Mouse (Mus musculus): Measurements from ENCODE around the gene Pcgf2. TPM values are rescaled to one million over a fixed set of nuclear protein-coding genes. Genes with fewer than 3 reads are reported as not detected.

Gene Pcgf2
- total and polyA plus RNA-seq, 2 experiments = 0.37 to 12.0 TPM

DNA sequence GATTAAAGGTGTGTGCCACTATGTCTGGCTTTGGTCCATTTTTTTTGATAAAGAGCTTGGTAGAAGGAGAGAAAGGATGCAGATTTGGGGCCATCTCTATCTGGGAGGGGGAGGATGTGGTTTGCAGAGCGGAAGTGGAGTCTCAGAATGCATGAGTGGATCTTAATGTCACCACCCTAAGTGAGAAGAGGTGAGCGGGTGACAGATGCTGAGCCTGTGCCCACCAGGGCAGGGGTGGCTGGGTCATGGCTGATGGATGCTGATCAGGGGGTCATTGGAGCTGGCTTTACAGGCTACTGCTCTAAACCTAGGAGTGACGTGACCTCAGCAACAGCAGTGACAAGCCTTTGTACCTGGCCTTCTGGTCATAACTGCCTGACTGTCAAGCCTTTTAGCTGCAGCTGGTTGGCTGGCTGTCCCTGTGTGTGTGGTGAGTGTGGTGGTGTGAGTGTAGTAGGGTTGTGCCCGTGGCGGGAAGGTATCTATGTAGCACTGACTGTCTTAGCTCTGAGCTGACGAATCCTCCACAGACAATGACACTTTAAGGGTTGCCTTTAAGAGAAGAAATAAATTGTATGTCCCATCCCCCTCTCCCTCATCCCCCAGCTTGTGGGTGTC lies 16.1 kb downstream of the Pcgf2 start:
- peaks cover 9% of the 10 kb centered on the region for H3K4me1 ChIP-seq (ENCODE audit: control insufficient read depth, insufficient read depth, low read length)
- TF ChIP-seq POLR2A (IDR thresholded peaks at IDR 0.05; ENCODE audit: extremely low read depth, insufficient read depth, low read length) (no peak), CTCF (IDR thresholded peaks at IDR 0.05; ENCODE audit: low read depth, low read length) (no peak)
- H3K27ac ChIP-seq (replicated peaks; ENCODE audit: insufficient read depth, low read depth, low read length) = no peak overlapping the region
- H3K36me3 ChIP-seq (ENCODE audit: control insufficient read depth, insufficient read depth, low read length) = 0 out of 2 replicates have a peak, but pooled peaks cover 2% of the 10 kb centered on the region
- no peaks in the 10 kb centered on the region; the same call in 1 of the 2 replicates for H3K79me2 ChIP-seq (ENCODE audit: control insufficient read depth, insufficient read depth, low read length)
- 85% methylated on average over 6 of the region's 6 CpGs for WGBS
- DNase-seq (ENCODE audit: extremely low read depth, low read depth, low spot score) = no peak
- no peak overlapping the region for H3K4me3 ChIP-seq (ENCODE audit: insufficient read depth, low read depth, low read length)
- H3K9ac ChIP-seq (ENCODE audit: low read depth, low read length) = no peak overlapping the region
- H3K27me3 ChIP-seq (ENCODE audit: control insufficient read depth, insufficient read depth, low read length) = no peaks in the 10 kb centered on the region

DNA sequence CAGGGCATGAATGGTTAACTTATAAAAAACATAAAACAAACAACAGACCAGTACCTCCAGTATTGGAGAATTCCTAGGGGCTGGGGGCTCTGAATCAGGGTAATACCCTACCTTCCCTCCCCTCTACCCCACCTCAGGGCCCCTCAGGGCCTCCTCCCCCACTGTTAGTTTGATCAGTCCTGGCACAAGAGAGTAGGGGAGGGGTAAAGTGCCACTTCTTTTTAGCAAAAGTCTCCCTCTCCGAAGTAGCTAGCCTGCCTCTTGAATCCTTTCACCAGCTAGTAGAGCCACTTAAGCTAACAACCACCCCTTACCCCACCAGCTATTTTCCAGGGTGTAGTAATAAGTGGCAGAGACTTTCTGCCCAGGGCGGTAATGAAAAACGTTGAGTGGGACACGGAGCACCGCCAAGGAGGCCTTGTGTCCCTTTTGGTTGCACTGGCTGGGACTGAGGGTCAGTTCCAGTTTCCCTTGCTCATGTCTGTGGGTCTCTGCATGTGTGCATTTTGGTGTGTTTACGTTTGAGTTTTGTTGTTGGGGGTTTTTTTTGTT lies 17.7 kb downstream of the Pcgf2 start:
- Histone ChIP-seq H3K27ac (replicated peaks; ENCODE audit: insufficient read depth, low read depth, low read length) (no peak overlapping the region), H3K27me3 (ENCODE audit: control insufficient read depth, insufficient read depth, low read length) (no peaks in the 10 kb centered on the region), H3K79me2 (ENCODE audit: control insufficient read depth, insufficient read depth, low read length) (no peaks in the 10 kb centered on the region; the same call in 1 of the 2 replicates), H3K9ac (ENCODE audit: low read depth, low read length) (no peak overlapping the region), H3K4me1 (ENCODE audit: control insufficient read depth, insufficient read depth, low read length) (peaks cover 9% of the 10 kb centered on the region), H3K36me3 (ENCODE audit: control insufficient read depth, insufficient read depth, low read length) (0 out of 2 replicates have a peak, but pooled peaks cover 2% of the 10 kb centered on the region), H3K4me3 (ENCODE audit: insufficient read depth, low read depth, low read length) (no peak overlapping the region)
- DNase-seq (ENCODE audit: extremely low read depth, low read depth, low spot score) = no peak
- no peak for TF ChIP-seq POLR2A (IDR thresholded peaks at IDR 0.05; ENCODE audit: extremely low read depth, insufficient read depth, low read length)
- 80% methylated on average over 6 of the region's 6 CpGs for WGBS

DNA sequence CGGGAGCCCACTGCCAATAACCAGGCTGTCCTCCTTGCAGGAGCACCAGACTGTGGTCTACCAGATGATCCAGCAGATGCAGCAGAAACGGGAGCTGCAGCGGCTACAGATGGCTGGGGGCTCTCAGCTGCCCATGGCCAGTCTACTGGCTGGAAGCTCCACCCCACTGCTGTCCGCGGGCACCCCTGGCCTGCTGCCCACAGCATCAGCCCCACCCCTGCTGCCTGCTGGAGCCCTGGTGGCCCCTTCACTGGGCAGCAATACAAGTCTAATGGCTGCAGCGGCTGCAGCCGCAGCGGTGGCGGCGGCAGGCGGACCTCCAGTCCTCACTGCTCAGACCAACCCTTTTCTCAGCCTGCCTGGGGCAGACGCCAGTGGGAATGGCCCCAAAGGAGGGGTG lies 19.9 kb downstream of the Pcgf2 start:
- Histone ChIP-seq H3K27ac (replicated peaks; ENCODE audit: insufficient read depth, low read depth, low read length) (no peak overlapping the region), H3K79me2 (ENCODE audit: control insufficient read depth, insufficient read depth, low read length) (no peaks in the 10 kb centered on the region), H3K4me1 (ENCODE audit: control insufficient read depth, insufficient read depth, low read length) (no peaks in the 10 kb centered on the region), H3K9ac (ENCODE audit: low read depth, low read length) (no peak overlapping the region), H3K27me3 (ENCODE audit: control insufficient read depth, insufficient read depth, low read length) (no peaks in the 10 kb centered on the region), H3K4me3 (ENCODE audit: insufficient read depth, low read depth, low read length) (no peak overlapping the region), H3K36me3 (ENCODE audit: control insufficient read depth, insufficient read depth, low read length) (0 out of 2 replicates have a peak, but pooled peaks cover 2% of the 10 kb centered on the region)
- 91% methylated on average over 12 of the region's 12 CpGs for WGBS
- DNase-seq (ENCODE audit: extremely low read depth, low read depth, low spot score) = no peak
- TF ChIP-seq POLR2A (IDR thresholded peaks at IDR 0.05; ENCODE audit: extremely low read depth, insufficient read depth, low read length) (no peak), CTCF (IDR thresholded peaks at IDR 0.05; ENCODE audit: low read depth, low read length) (no peak)

DNA sequence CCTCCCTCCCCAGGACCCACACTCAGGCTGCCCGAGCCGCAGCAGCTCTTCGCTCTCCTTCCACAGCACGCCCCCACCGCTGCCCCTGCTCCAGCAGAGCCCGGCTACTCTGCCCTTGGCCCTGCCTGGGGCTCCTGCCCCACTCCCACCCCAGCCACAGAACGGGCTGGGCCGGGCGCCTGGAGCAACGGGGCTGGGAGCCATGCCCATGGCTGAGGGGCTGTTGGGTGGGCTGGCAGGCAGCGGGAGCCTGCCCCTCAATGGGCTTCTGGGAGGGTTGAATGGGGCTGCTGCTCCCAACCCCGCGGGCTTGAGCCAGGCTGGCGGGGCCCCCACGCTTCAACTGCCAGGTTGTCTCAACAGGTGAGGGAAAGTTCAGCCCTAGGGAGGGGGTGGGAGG lies 22.0 kb downstream of the Pcgf2 start:
- Histone ChIP-seq H3K9ac (ENCODE audit: low read depth, low read length) (no peak overlapping the region), H3K36me3 (ENCODE audit: control insufficient read depth, insufficient read depth, low read length) (peaks cover 2% of the 10 kb centered on the region; the same call in 1 of the 2 replicates), H3K27me3 (ENCODE audit: control insufficient read depth, insufficient read depth, low read length) (no peaks in the 10 kb centered on the region), H3K4me3 (ENCODE audit: insufficient read depth, low read depth, low read length) (no peak overlapping the region), H3K4me1 (ENCODE audit: control insufficient read depth, insufficient read depth, low read length) (no peaks in the 10 kb centered on the region), H3K79me2 (ENCODE audit: control insufficient read depth, insufficient read depth, low read length) (no peaks in the 10 kb centered on the region), H3K27ac (replicated peaks; ENCODE audit: insufficient read depth, low read depth, low read length) (no peak overlapping the region)
- TF ChIP-seq POLR2A (IDR thresholded peaks at IDR 0.05; ENCODE audit: extremely low read depth, insufficient read depth, low read length) (no peak), CTCF (IDR thresholded peaks at IDR 0.05; ENCODE audit: low read depth, low read length) (no peak)
- DNase-seq (ENCODE audit: extremely low read depth, low read depth, low spot score) = no peak
- 95% methylated on average over 14 of the region's 15 CpGs for WGBS

DNA sequence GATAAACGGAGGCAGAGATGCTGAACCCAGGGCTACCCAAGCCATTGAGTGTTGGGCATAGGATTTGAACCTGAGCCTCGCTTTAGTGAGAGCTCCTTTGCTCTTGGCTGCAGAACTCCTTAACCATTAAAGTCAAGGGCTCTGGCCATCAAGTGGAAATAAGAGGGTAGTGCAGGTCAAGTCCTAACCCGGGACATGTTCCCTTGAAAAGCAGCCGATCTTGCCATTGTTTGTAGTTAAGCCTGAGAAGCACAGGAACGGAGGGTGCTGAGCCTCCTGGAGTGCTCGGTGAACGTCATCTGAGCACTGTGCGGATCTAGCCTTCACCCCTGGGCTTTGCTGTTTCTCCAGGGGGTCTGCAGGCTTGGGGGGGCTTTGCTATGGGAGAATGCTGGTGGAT lies 22.5 kb downstream of the Pcgf2 start:
- TF ChIP-seq POLR2A (IDR thresholded peaks at IDR 0.05; ENCODE audit: extremely low read depth, insufficient read depth, low read length) (no peak), CTCF (IDR thresholded peaks at IDR 0.05; ENCODE audit: low read depth, low read length) (no peak)
- H3K36me3 ChIP-seq (ENCODE audit: control insufficient read depth, insufficient read depth, low read length) = peaks cover 2% of the 10 kb centered on the region; the same call in 1 of the 2 replicates
- 92% methylated on average over 8 of the region's 8 CpGs for WGBS

DNA sequence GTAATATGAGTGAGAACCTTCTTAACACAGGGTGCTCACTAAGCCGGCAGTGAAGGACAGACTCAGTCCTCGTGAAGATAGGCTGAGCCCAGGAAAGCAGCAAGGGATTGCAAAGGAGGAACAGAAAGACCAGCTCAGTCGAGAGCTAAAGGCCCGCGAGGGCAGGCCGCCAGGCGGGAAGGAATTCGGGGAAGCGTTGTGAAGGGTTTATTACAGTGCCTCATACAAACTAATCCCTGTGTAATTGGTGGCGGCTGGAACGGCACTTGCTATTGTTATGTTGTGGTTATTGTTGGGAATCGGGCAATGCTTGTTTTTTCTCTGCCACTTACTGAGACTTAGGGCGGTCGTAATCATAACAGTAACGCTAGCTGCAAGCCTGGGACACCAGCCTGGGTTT lies 22.9 kb downstream of the Pcgf2 start:
- no peaks in the 10 kb centered on the region for H3K27me3 ChIP-seq (ENCODE audit: control insufficient read depth, insufficient read depth, low read length)
- no peak overlapping the region for H3K9ac ChIP-seq (ENCODE audit: low read depth, low read length)
- H3K36me3 ChIP-seq (ENCODE audit: control insufficient read depth, insufficient read depth, low read length) = peaks cover 2% of the 10 kb centered on the region; the same call in 1 of the 2 replicates
- H3K4me3 ChIP-seq (ENCODE audit: insufficient read depth, low read depth, low read length) = no peak overlapping the region
- 91% methylated on average over 15 of the region's 15 CpGs for WGBS
- H3K27ac ChIP-seq (replicated peaks; ENCODE audit: insufficient read depth, low read depth, low read length) = no peak overlapping the region
- no peak for DNase-seq (ENCODE audit: extremely low read depth, low read depth, low spot score)
- TF ChIP-seq CTCF (IDR thresholded peaks at IDR 0.05; ENCODE audit: low read depth, low read length) (no peak), POLR2A (IDR thresholded peaks at IDR 0.05; ENCODE audit: extremely low read depth, insufficient read depth, low read length) (no peak)
- no peaks in the 10 kb centered on the region for H3K79me2 ChIP-seq (ENCODE audit: control insufficient read depth, insufficient read depth, low read length)
- H3K4me1 ChIP-seq (ENCODE audit: control insufficient read depth, insufficient read depth, low read length) = no peaks in the 10 kb centered on the region

More for the DNA sequence above, 22.5 kb downstream of the Pcgf2 start:
- H3K27me3 ChIP-seq (ENCODE audit: control insufficient read depth, insufficient read depth, low read length) = no peaks in the 10 kb centered on the region
- H3K9ac ChIP-seq (ENCODE audit: low read depth, low read length) = no peak overlapping the region
- H3K27ac ChIP-seq (replicated peaks; ENCODE audit: insufficient read depth, low read depth, low read length) = no peak overlapping the region
- H3K4me1 ChIP-seq (ENCODE audit: control insufficient read depth, insufficient read depth, low read length) = no peaks in the 10 kb centered on the region
- no peak overlapping the region for H3K4me3 ChIP-seq (ENCODE audit: insufficient read depth, low read depth, low read length)
- no peaks in the 10 kb centered on the region for H3K79me2 ChIP-seq (ENCODE audit: control insufficient read depth, insufficient read depth, low read length)
- no peak for DNase-seq (ENCODE audit: extremely low read depth, low read depth, low spot score)

Measured in liver, adult 2 months (tissue).